Mouse (Mus musculus): ENCODE measurements around the gene Tsx. TPM values are rescaled to one million over a fixed set of nuclear protein-coding genes. Genes with fewer than 3 reads are reported as not detected.

The Tsx gene
- total and polyA plus RNA-seq, 3 experiments: not detected

DNA sequence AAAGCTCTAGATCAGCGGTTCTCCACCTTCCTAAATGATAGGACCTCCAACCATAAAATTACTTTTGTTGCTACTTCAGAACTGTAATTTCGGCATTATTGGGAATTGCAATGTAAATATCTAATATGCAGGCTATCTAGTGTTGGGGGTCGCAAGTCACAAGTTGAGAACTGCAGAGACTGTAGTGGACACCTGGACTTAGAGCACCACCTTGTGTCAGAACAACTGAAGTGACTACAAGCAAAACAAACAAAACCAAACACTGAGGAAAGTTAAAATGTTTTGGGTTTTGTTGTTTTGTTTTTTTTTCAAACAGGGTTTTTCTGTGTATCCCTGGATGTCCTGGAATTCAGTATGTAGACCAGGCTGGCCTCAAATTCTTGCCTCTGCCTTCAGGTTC, 29.7 kb upstream of the Tsx start:
- Histone ChIP-seq H3K27me3 (replicated peaks) (no peaks in the 10 kb centered on the region), H3K27ac (ENCODE audit: insufficient read depth, low read depth) (no peak overlapping the region), H3K9ac (ENCODE audit: insufficient read depth, low read depth) (no peak overlapping the region), H3K9me3 (replicated peaks; ENCODE audit: low read length) (no peaks in the 10 kb centered on the region), H3K79me2 (replicated peaks; ENCODE audit: control insufficient read depth, extremely low read depth, insufficient read depth, poor library complexity, severe bottlenecking) (no peaks in the 10 kb centered on the region), H3K4me1 (ENCODE audit: control insufficient read depth in 1 of 2, insufficient read depth in 2 of 2) (no peaks in the 10 kb centered on the region), H3K36me3 (replicated peaks in 1 of 2; ENCODE audit: control insufficient read depth in 1 of 2, insufficient read depth in 1 of 2, low read length in 1 of 2) (no peaks in the 10 kb centered on the region), H3K4me3 (replicated peaks in 1 of 3; ENCODE audit: low read depth in 2 of 3, low read length in 2 of 3, poor library complexity in 1 of 3) (no peak overlapping the region), H3K4me2 (ENCODE audit: insufficient read depth, low read depth, poor library complexity, severe bottlenecking) (no peak overlapping the region)
- TF ChIP-seq SMC3 (IDR thresholded peaks at IDR 0.05; ENCODE audit: low read depth, low read length) (peak; percentile 19; the same call in 1 of the 2 replicates), RAD21 (IDR thresholded peaks at IDR 0.05; ENCODE audit: low read depth, low read length) (peak; percentile 47), CHD1 (IDR thresholded peaks at IDR 0.05; ENCODE audit: low read depth, low read length) (no peak), CTCF (conservative IDR thresholded peaks at IDR 0.05 in 1 of 2, IDR thresholded peaks at IDR 0.05 in 1 of 2; ENCODE audit: low read depth in 2 of 2, low read length in 2 of 2) (peak in 1 of 2 experiments; percentile 53; a peak in 2 of 4 replicates)
- dilution Hi-C loops (cut with MboI; ENCODE audit: extremely low pct_ligation_motif_present, extremely low pct_unique_long_range_greater_than_20kb, low sequenced_read_pairs): no loop called here
- in situ Hi-C loops (cut with MboI; ENCODE audit: low pct_ligation_motif_present, low pct_unique_long_range_greater_than_20kb, low sequenced_read_pairs): no loop called here
- DNase-seq (ENCODE audit: extremely low read depth): no peak

GRCm38 (mm10) chrX:103388131-103388530, 26.1 kb upstream of the Tsx start:
- H3K4me3 ChIP-seq (replicated peaks in 1 of 3; ENCODE audit: low read depth in 2 of 3, low read length in 2 of 3, poor library complexity in 1 of 3): no peak overlapping the region
- H3K9ac ChIP-seq (ENCODE audit: insufficient read depth, low read depth): no peak overlapping the region
- H3K36me3 ChIP-seq (replicated peaks in 1 of 2; ENCODE audit: control insufficient read depth in 1 of 2, insufficient read depth in 1 of 2, low read length in 1 of 2): no peaks in the 10 kb centered on the region
- DNase-seq (ENCODE audit: extremely low read depth): no peak
- no peaks in the 10 kb centered on the region for H3K4me1 ChIP-seq (ENCODE audit: control insufficient read depth in 1 of 2, insufficient read depth in 2 of 2)
- no peaks in the 10 kb centered on the region for H3K27me3 ChIP-seq (replicated peaks)
- dilution Hi-C loops (cut with MboI; ENCODE audit: extremely low pct_ligation_motif_present, extremely low pct_unique_long_range_greater_than_20kb, low sequenced_read_pairs) (no loop called here), in situ Hi-C loops (cut with MboI; ENCODE audit: low pct_ligation_motif_present, low pct_unique_long_range_greater_than_20kb, low sequenced_read_pairs) (no loop called here)
- no peak overlapping the region for H3K4me2 ChIP-seq (ENCODE audit: insufficient read depth, low read depth, poor library complexity, severe bottlenecking)
- TF ChIP-seq RCOR1 (conservative IDR thresholded peaks at IDR 0.05; ENCODE audit: low read depth, low read length) (no peak), JUND (conservative IDR thresholded peaks at IDR 0.05; ENCODE audit: low read depth, low read length) (no peak), MAZ (IDR thresholded peaks at IDR 0.05; ENCODE audit: low read depth, low read length) (no peak), ZNF384 (IDR thresholded peaks at IDR 0.05; ENCODE audit: low read depth, low read length) (no peak), TCF12 (IDR thresholded peaks at IDR 0.05; ENCODE audit: low read depth, low read length) (no peak), IRF4 (IDR thresholded peaks at IDR 0.05; ENCODE audit: low read depth, low read length) (no peak), BHLHE40 (IDR thresholded peaks at IDR 0.05; ENCODE audit: low read depth, low read length) (no peak), MXI1 (IDR thresholded peaks at IDR 0.05; ENCODE audit: low read depth, low read length) (no peak), RAD21 (IDR thresholded peaks at IDR 0.05; ENCODE audit: low read depth, low read length) (no peak), HCFC1 (IDR thresholded peaks at IDR 0.05; ENCODE audit: low read depth, low read length) (no peak), SIN3A (IDR thresholded peaks at IDR 0.05; ENCODE audit: low read length) (no peak), ZC3H11A (IDR thresholded peaks at IDR 0.05; ENCODE audit: low read depth, low read length) (no peak), MAX (IDR thresholded peaks at IDR 0.05; ENCODE audit: low read length) (no peak), NRF1 (IDR thresholded peaks at IDR 0.05; ENCODE audit: low read depth, low read length) (no peak), TBP (conservative IDR thresholded peaks at IDR 0.05; ENCODE audit: low read depth, low read length) (no peak)
- H3K9me3 ChIP-seq (replicated peaks; ENCODE audit: low read length): no peaks in the 10 kb centered on the region
- no peak overlapping the region for H3K27ac ChIP-seq (ENCODE audit: insufficient read depth, low read depth)
- H3K79me2 ChIP-seq (replicated peaks; ENCODE audit: control insufficient read depth, extremely low read depth, insufficient read depth, poor library complexity, severe bottlenecking): no peaks in the 10 kb centered on the region
